Mouse (Mus musculus): Measurements from ENCODE around the gene Cbx7. TPM values are rescaled to one million over a fixed set of nuclear protein-coding genes. Genes with fewer than 3 reads are reported as not detected.

Gene Cbx7
- polyA plus RNA-seq, 1 experiment, result 41.3 TPM

DNA sequence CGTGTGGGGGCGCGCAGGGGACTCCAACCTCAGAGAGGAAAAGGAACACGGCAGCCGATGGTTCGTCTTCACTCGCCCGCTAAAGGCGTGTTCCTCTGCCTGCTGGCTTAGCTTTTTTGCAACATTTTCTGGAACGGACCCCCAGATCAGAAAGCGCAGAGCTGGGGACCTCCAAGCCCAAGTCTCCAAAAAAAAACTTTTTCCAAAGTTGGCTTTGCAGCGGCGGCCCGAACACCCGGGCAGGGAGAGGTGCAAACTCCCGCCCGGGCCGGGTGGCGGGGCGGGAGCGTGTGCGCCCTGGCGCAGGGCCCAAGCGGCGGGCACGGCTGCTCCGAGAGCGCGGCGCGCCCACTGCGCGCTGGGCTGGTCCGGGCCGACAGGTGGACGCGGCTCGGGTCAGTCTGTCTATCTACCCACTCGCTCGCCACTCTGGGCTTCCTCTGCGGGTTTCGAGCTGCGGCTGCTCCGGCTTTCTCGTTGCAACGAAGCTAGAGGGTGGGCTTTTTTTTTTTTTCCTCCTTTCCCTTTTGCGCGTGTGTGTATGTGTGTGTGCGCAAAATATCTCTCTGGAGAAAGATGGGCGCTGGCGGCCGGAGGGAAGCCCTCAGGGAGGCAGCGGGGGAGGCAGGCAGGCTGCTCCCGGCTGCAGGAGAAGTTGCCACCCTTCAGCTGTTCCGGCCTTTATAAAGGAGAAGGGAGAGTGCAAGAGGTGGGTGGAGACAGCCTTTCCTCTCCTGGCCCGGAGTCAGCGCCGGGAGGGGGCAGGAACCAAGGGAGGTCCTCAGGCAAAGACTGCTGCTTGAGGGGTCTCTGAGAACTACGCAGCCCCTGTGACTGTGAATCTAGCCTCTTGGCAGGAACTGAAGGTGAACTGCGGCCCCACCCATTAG, 43.6 kb upstream of the Cbx7 start, which contains the start of gene Pdgfb:
Gene Pdgfb, minus strand, starts transcription at position 657 of the 890 bp plus-strand sequence.
- no peaks in the 10 kb centered on the region for H3K27me3 ChIP-seq (replicated peaks; ENCODE audit: control insufficient read depth, insufficient read depth, low read length)

DNA sequence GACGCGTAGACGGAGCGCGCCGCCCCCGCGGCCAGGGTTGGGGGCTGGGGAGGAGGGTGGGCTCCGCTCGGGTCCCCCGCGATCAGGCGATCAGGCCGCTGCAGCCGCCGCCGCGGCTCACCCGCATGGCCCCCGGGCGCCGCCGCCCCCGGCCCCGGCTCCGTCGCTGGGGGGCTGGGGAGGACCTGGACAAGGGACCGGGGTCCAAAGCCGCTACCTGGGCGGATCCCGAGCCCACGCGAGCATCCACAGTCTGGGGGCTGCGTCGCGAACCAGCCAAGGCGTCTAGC, 43.1 kb upstream of the Cbx7 start:
- peaks cover 11% of the 10 kb centered on the region for H3K4me1 ChIP-seq (ENCODE audit: control insufficient read depth, insufficient read depth, low read length)
- peak overlapping the region; percentile 76 for H3K4me3 ChIP-seq (ENCODE audit: insufficient read depth, low read depth, low read length)
- no peaks in the 10 kb centered on the region for H3K27me3 ChIP-seq (replicated peaks; ENCODE audit: control insufficient read depth, insufficient read depth, low read length)
- TF ChIP-seq CTCF (conservative IDR thresholded peaks at IDR 0.05; ENCODE audit: insufficient read depth, insufficient read length, low read depth, low read length) (no peak), POLR2A (IDR thresholded peaks at IDR 0.05; ENCODE audit: low read depth, low read length) (no peak)
- peak overlapping the region; percentile 97 for H3K27ac ChIP-seq (ENCODE audit: insufficient read depth, low read depth, low read length)
- no peak for DNase-seq
- under 1% methylated on average over 37 of the region's 37 CpGs for whole genome bisulfite sequencing
- no peaks in the 10 kb centered on the region for H3K36me3 ChIP-seq (ENCODE audit: control insufficient read depth, insufficient read depth, low read length)

More for the DNA sequence above, 43.6 kb upstream of the Cbx7 start, which contains the start of gene Pdgfb:
- peak; percentile 90 for DNase-seq
- under 1% methylated on average over 60 of the region's 60 CpGs for WGBS
- no peak for TF ChIP-seq CTCF (conservative IDR thresholded peaks at IDR 0.05; ENCODE audit: insufficient read depth, insufficient read length, low read depth, low read length)
- TF ChIP-seq POLR2A (IDR thresholded peaks at IDR 0.05; ENCODE audit: low read depth, low read length), result peak; percentile 98
- peak within 1 kb of the TSS; percentile 76 for H3K4me3 ChIP-seq (ENCODE audit: insufficient read depth, low read depth, low read length)
- H3K4me1 ChIP-seq (ENCODE audit: control insufficient read depth, insufficient read depth, low read length), result peaks cover 11% of the 10 kb centered on the region
- no peaks in the 10 kb centered on the region for H3K36me3 ChIP-seq (ENCODE audit: control insufficient read depth, insufficient read depth, low read length)
- peak within 1 kb of the TSS; percentile 97 for H3K27ac ChIP-seq (ENCODE audit: insufficient read depth, low read depth, low read length)

DNA sequence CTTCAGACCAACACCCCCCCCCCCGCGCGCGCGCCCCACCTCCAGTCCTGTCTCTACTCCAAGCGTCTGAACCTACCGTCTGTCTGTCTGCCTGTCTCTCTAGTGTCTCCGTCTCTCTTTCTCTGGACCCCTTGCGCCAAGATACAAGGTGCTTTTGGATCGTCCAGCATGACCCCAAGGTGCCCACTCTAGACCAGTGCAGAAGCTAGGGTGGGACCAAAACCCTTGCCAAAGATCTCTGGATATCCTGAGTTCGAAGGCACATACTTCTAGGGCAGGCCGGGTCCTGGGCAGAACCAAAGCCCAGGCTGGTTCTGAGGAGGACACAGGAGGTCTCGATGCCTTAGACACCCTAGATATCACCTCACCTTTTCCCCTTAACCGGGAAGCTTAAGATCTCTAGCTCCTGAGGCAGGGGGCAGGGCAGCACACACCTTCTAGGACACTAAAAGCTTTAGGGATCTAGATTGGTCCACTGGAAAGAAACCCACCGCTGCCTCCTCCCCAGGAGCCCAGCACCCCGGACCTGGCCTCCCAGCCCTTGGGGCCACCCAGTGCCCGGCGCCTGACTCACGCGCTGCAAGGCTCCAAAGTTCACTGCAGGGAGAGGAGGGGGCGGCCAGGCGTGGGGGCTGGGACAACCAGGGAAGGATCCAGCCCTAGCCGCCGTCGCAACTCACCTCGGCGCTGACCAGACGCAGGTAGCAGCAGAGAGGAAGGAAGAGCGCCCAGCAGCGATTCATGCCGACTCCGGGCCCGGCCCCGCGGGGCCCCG, 42.5 kb upstream of the Cbx7 start:
- 2% methylated on average over 36 of the region's 36 CpGs for WGBS
- DNase-seq, result peak; percentile 89
- Histone ChIP-seq H3K4me1 (ENCODE audit: control insufficient read depth, insufficient read depth, low read length) (peaks cover 11% of the 10 kb centered on the region), H3K27ac (ENCODE audit: insufficient read depth, low read depth, low read length) (peak overlapping the region; percentile 97), H3K36me3 (ENCODE audit: control insufficient read depth, insufficient read depth, low read length) (no peaks in the 10 kb centered on the region), H3K4me3 (ENCODE audit: insufficient read depth, low read depth, low read length) (peak overlapping the region; percentile 76), H3K27me3 (replicated peaks; ENCODE audit: control insufficient read depth, insufficient read depth, low read length) (no peaks in the 10 kb centered on the region)
- TF ChIP-seq CTCF (conservative IDR thresholded peaks at IDR 0.05; ENCODE audit: insufficient read depth, insufficient read length, low read depth, low read length), result no peak
- TF ChIP-seq POLR2A (IDR thresholded peaks at IDR 0.05; ENCODE audit: low read depth, low read length), result no peak

DNA sequence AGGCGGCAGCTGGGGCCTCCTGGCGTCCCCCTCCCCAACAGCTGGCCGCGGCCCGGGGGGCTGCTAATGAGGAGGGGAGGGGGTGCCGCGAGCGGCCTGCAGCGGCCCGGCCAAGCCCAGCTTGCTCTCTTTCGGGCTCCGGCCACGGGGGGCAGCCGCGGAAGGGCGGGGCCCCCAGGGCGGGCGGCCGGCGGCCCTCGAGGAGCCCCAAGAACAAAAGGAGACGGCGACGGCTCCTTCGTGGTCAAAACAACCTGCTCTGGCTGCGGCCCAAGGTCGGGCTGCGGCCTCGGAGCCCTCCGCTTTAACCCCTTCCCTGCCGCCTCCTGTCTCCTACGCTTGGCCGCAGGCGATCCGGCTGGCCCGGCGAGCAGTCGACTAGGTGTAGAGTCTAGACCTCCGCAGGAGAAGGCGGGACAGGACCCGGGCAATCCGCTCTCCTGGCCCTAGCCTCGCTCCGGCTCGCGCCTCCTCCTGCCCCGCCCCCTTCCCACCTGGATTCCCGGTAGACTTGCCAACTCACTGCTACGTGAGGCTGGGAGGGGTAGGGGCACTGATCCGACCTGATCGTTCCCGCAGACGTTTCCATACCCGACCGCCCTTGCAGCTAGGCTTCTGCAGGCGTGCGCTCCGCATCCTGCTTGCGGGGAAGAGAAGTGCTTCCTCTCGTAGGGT, 41.7 kb upstream of the Cbx7 start:
- TF ChIP-seq CTCF (conservative IDR thresholded peaks at IDR 0.05; ENCODE audit: insufficient read depth, insufficient read length, low read depth, low read length), result no peak
- peak; percentile 36 for TF ChIP-seq POLR2A (IDR thresholded peaks at IDR 0.05; ENCODE audit: low read depth, low read length)
- H3K36me3 ChIP-seq (ENCODE audit: control insufficient read depth, insufficient read depth, low read length), result no peaks in the 10 kb centered on the region
- under 1% methylated on average over 58 of the region's 60 CpGs for WGBS
- peak; percentile 96 for DNase-seq
- H3K27ac ChIP-seq (ENCODE audit: insufficient read depth, low read depth, low read length), result peak overlapping the region; percentile 97
- peaks cover 11% of the 10 kb centered on the region for H3K4me1 ChIP-seq (ENCODE audit: control insufficient read depth, insufficient read depth, low read length)
- no peaks in the 10 kb centered on the region for H3K27me3 ChIP-seq (replicated peaks; ENCODE audit: control insufficient read depth, insufficient read depth, low read length)
- peak overlapping the region; percentile 76 for H3K4me3 ChIP-seq (ENCODE audit: insufficient read depth, low read depth, low read length)

DNA sequence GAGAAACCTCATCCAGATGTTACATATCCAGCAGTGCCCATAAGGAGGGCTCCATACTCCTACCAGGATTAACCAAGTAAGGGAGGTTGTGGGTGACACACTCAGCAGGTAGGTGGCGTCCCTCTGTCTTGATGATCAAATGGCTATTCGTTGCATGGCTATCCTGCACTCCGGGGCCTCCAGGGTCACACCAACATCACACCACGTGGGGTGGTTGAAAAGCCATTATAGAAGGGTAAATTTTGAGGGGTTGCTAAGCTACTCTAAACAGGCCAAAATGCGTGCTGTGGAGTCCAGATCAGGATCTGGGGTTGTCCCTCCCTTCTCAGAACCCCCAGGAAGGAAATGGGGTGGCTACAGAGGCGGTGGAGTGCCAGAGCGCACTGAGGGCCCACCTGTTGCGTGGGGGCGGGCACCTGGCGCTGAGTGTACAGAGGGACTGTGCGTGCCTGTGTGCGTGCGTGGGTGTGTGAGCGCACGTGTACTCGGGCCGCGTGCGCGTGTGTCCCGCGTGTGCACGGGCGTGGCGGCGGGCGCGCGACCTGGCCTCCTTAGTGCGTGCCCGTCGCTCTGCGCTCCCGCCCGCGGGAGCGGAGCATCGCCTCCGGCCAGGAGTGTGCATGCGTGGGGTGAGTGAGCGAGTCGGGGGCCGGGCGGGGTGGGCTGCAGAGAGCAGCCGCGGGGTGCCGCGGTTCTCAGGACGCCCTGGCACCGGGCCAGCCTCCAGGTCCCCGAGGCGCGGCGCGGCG, 41.0 kb upstream of the Cbx7 start:
- no peaks in the 10 kb centered on the region for H3K36me3 ChIP-seq (ENCODE audit: control insufficient read depth, insufficient read depth, low read length)
- peaks cover 11% of the 10 kb centered on the region for H3K4me1 ChIP-seq (ENCODE audit: control insufficient read depth, insufficient read depth, low read length)
- WGBS, result 2% methylated on average over 54 of the region's 56 CpGs
- no peaks in the 10 kb centered on the region for H3K27me3 ChIP-seq (replicated peaks; ENCODE audit: control insufficient read depth, insufficient read depth, low read length)
- H3K27ac ChIP-seq (ENCODE audit: insufficient read depth, low read depth, low read length), result peak overlapping the region; percentile 97
- TF ChIP-seq CTCF (conservative IDR thresholded peaks at IDR 0.05; ENCODE audit: insufficient read depth, insufficient read length, low read depth, low read length), result no peak; the same call in 1 of the 2 replicates
- no peak for TF ChIP-seq POLR2A (IDR thresholded peaks at IDR 0.05; ENCODE audit: low read depth, low read length)
- DNase-seq, result peak; percentile 66
- peak overlapping the region; percentile 76 for H3K4me3 ChIP-seq (ENCODE audit: insufficient read depth, low read depth, low read length)

DNA sequence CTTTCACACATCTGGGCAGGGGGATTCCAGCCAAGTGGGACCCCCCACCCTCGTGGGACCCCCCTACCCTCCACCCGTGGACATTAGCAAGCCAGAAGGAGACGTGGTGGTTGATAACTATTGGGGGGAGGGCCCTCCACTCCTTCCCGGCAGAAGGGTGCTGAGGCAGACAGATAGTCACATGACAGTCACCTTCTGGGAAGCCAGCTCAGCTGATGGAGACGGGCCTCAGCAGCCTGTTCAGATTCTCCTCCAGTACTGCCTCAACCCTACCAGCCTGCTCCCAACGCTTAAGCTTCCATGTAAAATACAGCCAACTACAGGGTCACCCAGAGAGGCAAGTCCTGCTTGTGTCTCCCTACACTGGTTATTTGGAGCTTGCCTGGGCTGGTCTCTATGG, 40.3 kb upstream of the Cbx7 start:
- Histone ChIP-seq H3K27ac (ENCODE audit: insufficient read depth, low read depth, low read length) (peak overlapping the region; percentile 40), H3K36me3 (ENCODE audit: control insufficient read depth, insufficient read depth, low read length) (no peaks in the 10 kb centered on the region), H3K4me3 (ENCODE audit: insufficient read depth, low read depth, low read length) (peak overlapping the region; percentile 76), H3K4me1 (ENCODE audit: control insufficient read depth, insufficient read depth, low read length) (peaks cover 17% of the 10 kb centered on the region), H3K27me3 (replicated peaks; ENCODE audit: control insufficient read depth, insufficient read depth, low read length) (no peaks in the 10 kb centered on the region)
- 28% methylated on average over 6 of the region's 6 CpGs for WGBS
- peak; percentile 54 for DNase-seq
- TF ChIP-seq CTCF (conservative IDR thresholded peaks at IDR 0.05; ENCODE audit: insufficient read depth, insufficient read length, low read depth, low read length), result no peak
- no peak for TF ChIP-seq POLR2A (IDR thresholded peaks at IDR 0.05; ENCODE audit: low read depth, low read length)

Measured in kidney, adult 2 months (tissue).